Mouse (Mus musculus) lung, adult 2 months (tissue): ENCODE results near the gene Vwa5b1.

Source experiments
- CTCF ChIP-seq: fragments of 200-500 bp; IDR thresholded peaks from 2 replicates; pipeline ENCODE4 v1.5.1; 2011; ENCODE audit warnings: mild to moderate bottlenecking, low read length, control low read depth; ENCODE audit not compliant: insufficient read depth
- POLR2A ChIP-seq: fragments of 200-500 bp; IDR thresholded peaks from 2 replicates; pipeline ENCODE4 v1.6.1; 2011; ENCODE audit warnings: low read depth, mild to moderate bottlenecking, control low read depth, low read length, borderline replicate concordance; ENCODE audit errors: extremely low read depth

DNA sequence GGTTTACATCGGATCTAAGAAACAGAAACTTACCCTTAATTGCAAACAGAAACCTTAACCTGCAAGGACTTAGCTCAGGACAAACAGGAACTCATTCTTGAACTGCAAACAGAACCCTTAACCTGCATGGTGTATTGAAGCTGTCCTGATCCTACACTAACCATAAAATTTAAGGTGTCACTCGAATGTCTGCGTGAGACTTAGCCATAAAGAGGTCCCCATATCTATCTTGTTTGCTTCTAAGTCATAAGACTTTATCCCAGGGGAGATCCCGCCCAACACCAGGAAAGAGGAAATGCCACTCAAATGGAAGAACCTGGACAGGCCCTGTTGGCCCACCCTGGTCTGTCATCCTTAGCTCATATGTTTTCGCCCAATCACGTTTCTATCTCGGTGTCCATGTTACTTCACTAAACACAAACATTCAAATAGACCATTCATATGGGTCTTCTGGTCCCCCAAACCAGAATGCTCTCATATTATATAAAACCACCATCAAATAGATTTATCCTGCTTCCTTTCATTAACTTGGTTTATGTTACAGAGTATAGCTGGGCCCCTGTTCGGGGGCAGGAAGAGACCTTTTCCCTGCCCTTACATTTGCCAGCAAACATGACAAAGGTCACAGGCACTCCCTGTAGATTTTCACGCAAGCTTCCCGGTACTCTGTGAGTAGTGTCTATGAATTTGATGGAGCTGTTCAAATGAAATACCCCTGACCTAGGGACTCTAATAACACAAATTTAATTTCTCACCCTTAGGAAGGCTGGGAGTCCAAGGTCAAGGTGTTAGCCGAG lies 34.6 kb upstream of the Vwa5b1 start:
- TF ChIP-seq POLR2A (no peak), CTCF (no peak)
